Mouse (Mus musculus) spleen, adult 2 months (tissue): ENCODE results near the gene Kcna4. TPM values are rescaled to one million over a fixed set of nuclear protein-coding genes. Genes with fewer than 3 reads are reported as not detected.

Experiments
- DNase-seq, 2 experiments: peaks; one replicate each; pipeline versions ENCODE4 v3.0.0 to v3.0.0-alpha.2; 2012 to 2021; ENCODE audit warnings: low spot score in 2 of 2, low read depth in 1 of 2
- H3K27ac ChIP-seq: fragments of 200-500 bp; 2 replicates; pipeline ENCODE4 v1.5.1; 2012; ENCODE audit warnings: low read length, inconsistent platforms; ENCODE audit not compliant: insufficient read depth
- H3K27me3 ChIP-seq: fragments of 200-500 bp; 2 replicates; pipeline ENCODE4 v1.6.1; 2012; ENCODE audit warnings: mild to moderate bottlenecking, moderate library complexity, low read length, inconsistent platforms; ENCODE audit not compliant: control insufficient read depth, insufficient read depth
- H3K36me3 ChIP-seq: fragments of 200-500 bp; 2 replicates; pipeline ENCODE4 v1.6.1; 2012; ENCODE audit warnings: mild to moderate bottlenecking, low read length, inconsistent platforms; ENCODE audit not compliant: control insufficient read depth, insufficient read depth
- H3K4me1 ChIP-seq: fragments of 200-500 bp; 2 replicates; pipeline ENCODE4 v1.6.1; 2011; ENCODE audit warnings: inconsistent platforms; ENCODE audit not compliant: control insufficient read depth, insufficient read depth, insufficient read length
- H3K4me3 ChIP-seq: fragments of 200-500 bp; 2 replicates; pipeline ENCODE4 v1.5.1; 2011; ENCODE audit warnings: mild to moderate bottlenecking, inconsistent platforms; ENCODE audit not compliant: insufficient read depth, insufficient read length; ENCODE audit errors: extremely low read depth
- CTCF ChIP-seq: fragments of 200-500 bp; IDR thresholded peaks from 2 replicates; pipeline ENCODE4 v1.5.1; 2011; ENCODE audit warnings: mild to moderate bottlenecking, inconsistent platforms; ENCODE audit not compliant: insufficient read depth, insufficient read length, insufficient replicate concordance; ENCODE audit errors: extremely low read depth
- POLR2A ChIP-seq: fragments of 200-500 bp; IDR thresholded peaks from 2 replicates; pipeline ENCODE4 v1.6.1; 2011; ENCODE audit warnings: low read depth, low read length, inconsistent platforms
- WGBS: fragments of 180-500 bp; shearing (Covaris S2); methylation state at CpG from one replicate; pipeline ENCODE4 v1.1.7; 2018; 5-methylcytosine and 5-hydroxymethylcytosine counted together
- polyA plus RNA-seq: library from polyadenylated mRNA; depleted of rRNA; stranded (reverse); fragments of >200 nt; gene quantifications from 2 replicates; pipeline ENCODE4 v1.2.3, GENCODE M21; 2012; rRNA removed

The Kcna4 gene
- not detected in 2 replicates for polyA plus RNA-seq

DNA sequence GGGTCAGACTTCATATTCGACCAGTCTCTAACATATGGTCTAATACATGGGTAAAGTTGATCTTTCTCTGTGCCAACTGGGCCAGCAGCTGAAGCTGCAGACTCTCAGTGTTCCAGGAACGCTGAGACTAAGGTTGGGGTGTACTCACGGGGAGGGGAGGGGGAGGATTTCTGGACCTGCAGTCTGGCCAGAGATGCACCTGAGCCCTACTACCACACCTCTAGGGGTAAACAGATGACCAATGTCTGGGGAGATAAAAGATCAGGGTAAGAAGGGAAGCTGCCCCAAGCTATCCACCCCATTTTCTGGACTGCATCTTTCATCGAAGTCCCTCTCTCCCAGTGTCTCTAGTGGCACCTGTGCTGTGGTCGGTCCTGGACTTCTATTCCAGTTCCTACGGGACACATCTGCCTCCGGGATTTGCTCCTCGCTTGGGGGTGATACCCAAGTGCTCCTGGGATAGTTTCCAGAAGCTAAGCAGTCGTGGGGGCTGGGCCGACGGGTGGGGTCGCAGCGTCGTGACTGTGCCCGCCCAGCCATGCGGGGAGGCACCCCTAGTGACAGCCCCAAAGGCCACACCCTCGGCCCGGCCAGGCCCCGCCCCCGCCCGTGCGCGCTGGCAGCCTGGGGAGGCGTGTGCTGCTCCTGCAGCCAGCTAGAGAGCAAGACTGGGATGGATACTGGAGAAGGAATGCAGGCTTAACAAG is at the start of gene Kcna4:
Gene Kcna4 (plus strand): TSS at position 650 of the 707 bp plus-strand sequence.
- WGBS, result 9% methylated on average over 24 of the region's 24 CpGs
- Histone ChIP-seq H3K36me3 (no peaks in the 10 kb centered on the region), H3K4me1 (no peaks in the 10 kb centered on the region), H3K27me3 (no peaks in the 10 kb centered on the region), H3K4me3 (no peak within 1 kb of the TSS), H3K27ac (no peak within 1 kb of the TSS)
- no peak for TF ChIP-seq POLR2A
- no peak for TF ChIP-seq CTCF
- no peak for DNase-seq

DNA sequence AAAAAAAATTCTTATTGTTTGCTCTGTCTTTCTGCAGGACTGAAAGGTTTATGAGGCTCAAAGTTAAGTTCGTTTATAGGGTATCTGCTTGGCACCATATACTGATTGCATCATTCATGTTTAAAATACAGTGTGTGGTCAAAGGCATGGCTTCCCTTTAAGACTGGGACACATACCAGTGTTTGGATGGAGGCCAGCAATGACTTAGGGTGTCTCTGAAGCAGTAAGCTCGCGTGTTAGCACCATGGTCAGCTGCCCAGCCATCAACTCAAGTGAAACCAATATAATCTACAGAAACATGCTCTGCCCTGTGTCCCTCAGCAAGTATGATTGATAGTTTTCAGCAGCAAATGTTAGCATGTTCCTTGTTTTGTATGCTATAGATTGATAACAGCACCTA is 32.3 kb upstream of the Kcna4 start:
- 76% methylated on average over 3 of the region's 3 CpGs for WGBS

DNA sequence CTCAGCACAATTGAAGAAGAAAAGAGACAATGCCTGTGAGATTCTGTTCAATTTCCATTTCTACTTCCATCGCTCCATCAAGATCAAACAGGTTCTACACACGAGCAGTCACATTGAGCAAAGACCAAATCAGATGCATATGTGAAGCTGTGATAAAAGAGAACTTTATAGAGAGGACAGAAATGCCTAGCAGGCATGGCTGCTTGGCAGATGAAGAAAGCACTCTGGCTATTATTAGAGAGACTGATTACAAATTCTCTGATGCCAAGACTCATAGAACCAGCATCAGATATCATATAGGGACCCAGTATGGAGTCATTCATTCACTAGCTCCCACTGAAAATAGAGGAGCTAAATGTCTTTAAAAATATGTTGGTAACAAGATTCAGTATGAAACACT is 24.2 kb upstream of the Kcna4 start:
- H3K27me3 ChIP-seq, result no peaks in the 10 kb centered on the region
- TF ChIP-seq POLR2A (no peak), CTCF (no peak)
- no peaks in the 10 kb centered on the region for H3K4me1 ChIP-seq
- no peaks in the 10 kb centered on the region for H3K36me3 ChIP-seq
- DNase-seq, result no peak
- WGBS, result 77% methylated on average over 2 of the region's 2 CpGs
- no peak overlapping the region for H3K4me3 ChIP-seq
- H3K27ac ChIP-seq, result no peak overlapping the region

More for the DNA sequence above, 32.3 kb upstream of the Kcna4 start:
- H3K27me3 ChIP-seq, result no peaks in the 10 kb centered on the region
- H3K4me3 ChIP-seq, result no peak overlapping the region
- H3K36me3 ChIP-seq, result no peaks in the 10 kb centered on the region
- no peaks in the 10 kb centered on the region for H3K4me1 ChIP-seq
- DNase-seq, result no peak
- H3K27ac ChIP-seq, result no peak overlapping the region
- no peak for TF ChIP-seq CTCF
- TF ChIP-seq POLR2A, result no peak

DNA sequence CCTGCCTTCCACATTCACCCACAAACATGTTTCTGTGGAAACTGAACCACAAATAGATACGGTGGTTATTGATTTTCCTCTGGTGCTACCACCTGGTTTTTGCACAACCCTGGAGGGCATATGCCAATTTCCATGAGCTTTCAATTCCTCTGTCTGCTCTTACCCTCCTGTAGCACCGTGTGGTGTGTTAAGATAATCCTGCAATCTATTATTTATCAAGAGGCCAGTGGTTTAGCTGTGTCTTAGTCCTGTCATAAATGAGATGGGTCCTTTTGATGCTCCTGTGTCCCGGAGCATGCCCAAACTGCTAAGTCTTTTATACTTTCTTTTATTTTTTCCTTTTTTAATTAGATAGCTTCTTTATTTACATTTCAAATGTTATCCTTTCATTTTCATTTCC is 20.4 kb upstream of the Kcna4 start:
- Histone ChIP-seq H3K27me3 (no peaks in the 10 kb centered on the region), H3K4me1 (no peaks in the 10 kb centered on the region), H3K27ac (no peak overlapping the region), H3K36me3 (no peaks in the 10 kb centered on the region), H3K4me3 (no peak overlapping the region)
- no peak for DNase-seq
- WGBS, result 81% methylated on average over 3 of the region's 3 CpGs
- TF ChIP-seq CTCF (no peak), POLR2A (no peak)

DNA sequence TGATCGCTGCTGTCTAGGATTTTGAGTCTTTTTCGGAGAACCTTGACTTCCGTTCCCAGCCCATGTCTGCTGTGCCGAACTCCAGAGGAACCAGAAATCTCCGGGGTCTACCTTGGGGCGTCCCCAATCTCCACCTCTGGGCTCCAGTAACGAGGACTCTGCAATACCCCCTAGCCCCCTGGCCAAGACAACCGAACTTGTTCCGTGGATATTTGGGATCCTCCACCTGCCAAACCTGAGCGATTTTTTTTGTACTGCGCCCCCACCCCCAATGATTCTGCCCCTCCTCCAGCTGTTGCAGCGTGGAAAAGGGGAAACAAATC is 219 bp downstream of the Kcna4 start:
- Histone ChIP-seq H3K4me1 (no peaks in the 10 kb centered on the region), H3K4me3 (no peak overlapping the region), H3K27ac (no peak overlapping the region), H3K27me3 (no peaks in the 10 kb centered on the region), H3K36me3 (no peaks in the 10 kb centered on the region)
- no peak for TF ChIP-seq CTCF
- TF ChIP-seq POLR2A, result no peak
- DNase-seq, result no peak
- WGBS, result 3% methylated on average over 12 of the region's 12 CpGs

DNA sequence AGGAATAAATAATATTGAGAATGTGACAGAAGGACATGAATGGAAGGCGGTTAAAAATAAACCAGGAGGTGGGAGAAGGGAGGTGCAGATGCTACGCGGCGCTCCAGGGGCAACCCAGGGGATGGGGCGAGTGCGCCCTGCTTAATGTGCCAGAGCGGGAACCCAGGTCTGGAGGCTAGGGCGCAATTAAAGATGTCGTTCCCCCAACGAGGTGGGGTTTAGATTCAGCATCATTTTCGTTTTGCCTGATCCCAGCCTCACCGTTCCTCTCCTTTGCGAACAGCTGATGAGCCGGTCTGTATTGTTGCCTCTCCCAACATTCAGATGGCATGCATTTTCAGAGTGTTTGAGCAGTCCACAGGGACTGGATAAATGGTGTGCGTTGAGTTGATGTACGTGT is 703 bp downstream of the Kcna4 start:
- WGBS, result 11% methylated on average over 16 of the region's 16 CpGs
- H3K4me1 ChIP-seq, result no peaks in the 10 kb centered on the region
- no peaks in the 10 kb centered on the region for H3K36me3 ChIP-seq
- H3K27ac ChIP-seq, result no peak overlapping the region
- no peaks in the 10 kb centered on the region for H3K27me3 ChIP-seq
- no peak overlapping the region for H3K4me3 ChIP-seq
- no peak for DNase-seq
- TF ChIP-seq POLR2A, result no peak
- no peak for TF ChIP-seq CTCF

DNA sequence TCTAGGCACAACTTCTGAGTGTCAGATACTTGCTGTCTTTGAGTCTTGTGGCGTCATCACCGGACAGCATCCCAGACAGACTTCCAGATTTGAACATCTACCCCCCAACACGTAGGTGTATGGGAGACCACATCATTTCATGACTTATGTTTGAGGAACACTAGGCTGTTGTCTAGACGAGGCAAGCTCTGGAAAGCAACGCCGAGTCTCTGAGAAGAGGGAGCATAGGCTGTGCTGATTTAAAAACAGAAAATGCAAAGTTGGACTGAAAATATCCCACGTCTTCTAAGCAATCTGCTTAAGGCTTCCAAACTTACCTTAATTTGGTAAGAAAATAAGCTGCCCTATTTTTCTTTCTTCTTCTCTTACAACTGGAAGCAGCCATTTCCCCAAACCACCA is 4.1 kb downstream of the Kcna4 start:
- Histone ChIP-seq H3K27ac (no peak overlapping the region), H3K27me3 (no peaks in the 10 kb centered on the region), H3K36me3 (no peaks in the 10 kb centered on the region), H3K4me3 (no peak overlapping the region), H3K4me1 (no peaks in the 10 kb centered on the region)
- no peak for DNase-seq
- WGBS, result 93% methylated on average over 7 of the region's 7 CpGs
- TF ChIP-seq CTCF (no peak), POLR2A (no peak)
